Mouse (Mus musculus) CH12.LX (cell line): ENCODE measurements around the gene Ppy.

Experiments used
- CTCF ChIP-seq, 2 experiments: IDR thresholded peaks in 1 of 2; conservative IDR thresholded peaks in 1 of 2; 2 replicates each; pipeline ENCODE4 v1.5.1; 2011 to 2012; ENCODE audit warnings: low read depth in 2 of 2, low read length in 2 of 2, improper control_type of control experiment in 1 of 2, inconsistent platforms in 1 of 2, mild to moderate bottlenecking in 1 of 2, moderate library complexity in 1 of 2
- EP300 ChIP-seq: IDR thresholded peaks from 2 replicates; pipeline ENCODE4 v1.6.1; 2011; ENCODE audit warnings: low read length, improper control_type of control experiment
- HCFC1 ChIP-seq: IDR thresholded peaks from 2 replicates; pipeline ENCODE4 v1.6.1; 2012; ENCODE audit warnings: low read depth, mild to moderate bottlenecking, inconsistent platforms, low read length, improper control_type of control experiment
- KAT2A ChIP-seq: IDR thresholded peaks from 2 replicates; pipeline ENCODE4 v1.6.1; 2012; ENCODE audit warnings: low read length, improper control_type of control experiment, inconsistent platforms; ENCODE audit not compliant: insufficient replicate concordance
- MAFK ChIP-seq: IDR thresholded peaks from 2 replicates; pipeline ENCODE4 v1.6.1; 2011; ENCODE audit warnings: low read length, improper control_type of control experiment; ENCODE audit not compliant: insufficient replicate concordance
- MAX ChIP-seq: IDR thresholded peaks from 2 replicates; pipeline ENCODE4 v1.6.1; 2011; ENCODE audit warnings: low read length, improper control_type of control experiment
- MAZ ChIP-seq: IDR thresholded peaks from 2 replicates; pipeline ENCODE4 v1.6.1; 2012; ENCODE audit warnings: low read depth, mild to moderate bottlenecking, inconsistent platforms, low read length, improper control_type of control experiment, moderate library complexity
- MXI1 ChIP-seq: IDR thresholded peaks from 2 replicates; pipeline ENCODE4 v1.6.1; 2011; ENCODE audit warnings: mild to moderate bottlenecking, low read depth, low read length, improper control_type of control experiment
- POLR2A ChIP-seq: IDR thresholded peaks from 2 replicates; pipeline ENCODE4 v1.6.1; 2011; ENCODE audit warnings: low read depth, mild to moderate bottlenecking, improper control_type of control experiment, low read length
- RCOR1 ChIP-seq: conservative IDR thresholded peaks from 2 replicates; pipeline ENCODE4 v1.6.1; 2012; ENCODE audit warnings: low read depth, mild to moderate bottlenecking, inconsistent platforms, low read length, improper control_type of control experiment
- SIN3A ChIP-seq: IDR thresholded peaks from 2 replicates; pipeline ENCODE4 v1.6.1; 2012; ENCODE audit warnings: low read length, improper control_type of control experiment, inconsistent platforms
- TCF12 ChIP-seq: IDR thresholded peaks from 2 replicates; pipeline ENCODE4 v1.6.1; 2014; ENCODE audit warnings: low read depth, mild to moderate bottlenecking, inconsistent platforms, low read length, improper control_type of control experiment

DNA sequence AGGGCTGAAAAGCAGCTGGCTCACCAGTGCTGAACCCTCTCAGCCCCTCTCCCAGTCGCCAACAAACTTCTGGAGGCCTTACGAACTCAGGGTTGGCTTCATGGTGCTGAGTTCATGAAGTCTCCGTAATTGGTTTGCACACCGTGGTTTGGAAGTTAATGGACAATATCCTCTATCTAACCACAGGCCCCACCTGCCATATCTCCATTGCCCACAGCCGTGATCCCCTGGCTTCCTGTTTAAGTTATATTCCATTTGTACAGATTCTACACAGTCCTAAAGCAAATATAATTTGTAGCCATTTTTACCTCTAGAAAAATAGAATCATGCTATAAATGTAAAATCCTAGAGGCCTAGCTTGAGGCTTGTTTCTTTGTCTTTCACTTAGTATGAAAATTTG is 28.4 kb downstream of the Ppy start:
- TF ChIP-seq POLR2A (no peak), MAZ (no peak), TCF12 (no peak), CTCF (conservative IDR thresholded peaks at IDR 0.05 in 1 of 2, IDR thresholded peaks at IDR 0.05 in 1 of 2; ENCODE audit: low read depth in 2 of 2, low read length in 2 of 2) (no peak), HCFC1 (no peak), SIN3A (no peak), KAT2A (no peak), MAX (no peak), MXI1 (no peak), EP300 (no peak), MAFK (no peak), RCOR1 (no peak)
